Mouse (Mus musculus): ENCODE data around the gene Tnf. TPM values are rescaled to one million over a fixed set of nuclear protein-coding genes. Genes with fewer than 3 reads are reported as not detected.
A peak's percentile ranks its signal among the peaks of the same experiment; 100 is the strongest.
"Not testable (repeated sequence)": the region's sequence is repeated elsewhere in the genome, so short reads cannot be mapped to it uniquely, and the experiment has no call there.

Tnf gene
- total RNA-seq, 2 experiments from 2014 or later: 0.23 to 0.36 TPM

- DNase-seq: not testable (repeated sequence)
Observed at GRCm38 (mm10) chr17:35234090-35234489, 32.3 kb upstream of the Tnf start.

GRCm38 (mm10) chr17:35233114-35233980, 31.5 kb upstream of the Tnf start, which contains the start of gene Atp6v1g2:
Gene Atp6v1g2, plus strand, starts transcription at chr17:35233660.
- peak; percentile 43 for DNase-seq

- no peak for DNase-seq
Observed at GRCm38 (mm10) chr17:35232659-35233058, 30.9 kb upstream of the Tnf start.

- DNase-seq: peak; percentile 87 to 89
Observed at GRCm38 (mm10) chr17:35232043-35232442, 30.2 kb upstream of the Tnf start.

GRCm38 (mm10) chr17:35231022-35231421, 29.2 kb upstream of the Tnf start:
- peak in 1 of 2 experiments; percentile 44 for DNase-seq

- DNase-seq: no peak
Observed at GRCm38 (mm10) chr17:35226561-35227046, 24.8 kb upstream of the Tnf start.

GRCm38 (mm10) chr17:35225456-35225855, 23.6 kb upstream of the Tnf start:
- no peak for DNase-seq

- no peak for DNase-seq
Observed at GRCm38 (mm10) chr17:35224641-35225040, 22.8 kb upstream of the Tnf start.

- no peak for DNase-seq
Observed at GRCm38 (mm10) chr17:35222299-35222698, 20.5 kb upstream of the Tnf start.

- DNase-seq: no peak
Observed at GRCm38 (mm10) chr17:35220156-35220952, 18.5 kb upstream of the Tnf start, which contains the start of gene Gm16181. Gene Gm16181, plus strand, starts transcription at chr17:35220834.

GRCm38 (mm10) chr17:35219601-35220041, 17.8 kb upstream of the Tnf start:
- DNase-seq: no peak

GRCm38 (mm10) chr17:35218516-35219193, 16.8 kb upstream of the Tnf start:
- DNase-seq: peak; percentile 48 to 62

GRCm38 (mm10) chr17:35213071-35213470, 11.3 kb upstream of the Tnf start:
- DNase-seq: no peak

GRCm38 (mm10) chr17:35210593-35210992, 8.8 kb upstream of the Tnf start:
- DNase-seq: no peak

GRCm38 (mm10) chr17:35209785-35210535, 8.2 kb upstream of the Tnf start:
- no peak for DNase-seq

GRCm38 (mm10) chr17:35205380-35205769, 3.6 kb upstream of the Tnf start:
- DNase-seq: no peak

GRCm38 (mm10) chr17:35204494-35205379, 2.9 kb upstream of the Tnf start, which contains the start of gene Lta:
Gene Lta, minus strand, starts transcription at chr17:35205351.
- DNase-seq: no peak

GRCm38 (mm10) chr17:35202442-35202841, 635 bp upstream of the Tnf start:
- no peak for DNase-seq

GRCm38 (mm10) chr17:35201128-35201527, 679 bp downstream of the Tnf start:
- no peak for DNase-seq

GRCm38 (mm10) chr17:35200398-35200797, 1.4 kb downstream of the Tnf start:
- DNase-seq: no peak
